Mouse (Mus musculus) MEL (cell line): ENCODE measurements around the gene Camk1d. TPM values are rescaled to one million over a fixed set of nuclear protein-coding genes. Genes with fewer than 3 reads are reported as not detected.

ENCODE experiments used
- DNase-seq: peaks from one replicate; pipeline ENCODE4 v3.0.0; 2011; ENCODE audit warnings: low read depth, low spot score
- H3K27ac ChIP-seq: 2 replicates; pipeline ENCODE4 v1.5.1; 2012; ENCODE audit warnings: low read depth, mild to moderate bottlenecking, control low read depth, low read length, moderate library complexity; ENCODE audit not compliant: control insufficient read depth
- H3K27me3 ChIP-seq, 2 experiments: fragments of 150-350 bp in 1 of 2; sonication (generic) in 1 of 2; 2 replicates each; pipeline ENCODE4 v1.6.1; 2012; ENCODE audit warnings: low read length in 2 of 2, mild to moderate bottlenecking in 2 of 2, improper control_type of control experiment in 1 of 2, moderate library complexity in 1 of 2; ENCODE audit not compliant: insufficient read depth in 2 of 2, control insufficient read depth in 1 of 2
- H3K36me3 ChIP-seq, 2 experiments: 2 replicates each; pipeline ENCODE4 v1.6.1; 2012 to 2014; ENCODE audit warnings: low read length in 2 of 2, improper control_type of control experiment in 1 of 2, inconsistent platforms in 1 of 2, mild to moderate bottlenecking in 1 of 2; ENCODE audit not compliant: insufficient read depth in 2 of 2, control insufficient read depth in 1 of 2
- H3K4me1 ChIP-seq, 2 experiments: fragments of 150-350 bp in 1 of 2; sonication (generic) in 1 of 2; 2 replicates each; pipeline ENCODE4 v1.6.1; 2012; ENCODE audit warnings: low read length in 2 of 2, improper control_type of control experiment in 1 of 2, mild to moderate bottlenecking in 1 of 2; ENCODE audit not compliant: insufficient read depth in 2 of 2, control insufficient read depth in 1 of 2
- H3K4me3 ChIP-seq, 2 experiments: fragments of 150-350 bp in 1 of 2; sonication (generic) in 1 of 2; 2 replicates each; pipeline ENCODE4 v1.5.1; 2012; ENCODE audit warnings: low read depth in 2 of 2, low read length in 2 of 2, mild to moderate bottlenecking in 2 of 2, moderate library complexity in 2 of 2, control low read depth in 1 of 2, improper control_type of control experiment in 1 of 2; ENCODE audit not compliant: control insufficient read depth in 1 of 2, insufficient read depth in 1 of 2
- H3K79me2 ChIP-seq: 2 replicates; pipeline ENCODE4 v1.6.1; 2012; ENCODE audit warnings: mild to moderate bottlenecking, low read length, moderate library complexity; ENCODE audit not compliant: control insufficient read depth, poor library complexity, insufficient read depth
- H3K9ac ChIP-seq: 2 replicates; pipeline ENCODE4 v1.6.1; 2012; ENCODE audit warnings: low read depth, mild to moderate bottlenecking, control low read depth, low read length, moderate library complexity; ENCODE audit not compliant: control insufficient read depth, poor library complexity, severe bottlenecking
- H3K9me3 ChIP-seq: fragments of 150-350 bp; sonication (generic); replicated peaks from 2 replicates; pipeline ENCODE4 v1.6.1; 2012; ENCODE audit warnings: mild to moderate bottlenecking, low read length, improper control_type of control experiment, moderate library complexity; ENCODE audit not compliant: insufficient read depth
- CHD1 ChIP-seq: IDR thresholded peaks from 2 replicates; pipeline ENCODE4 v1.6.1; 2012; ENCODE audit warnings: low read depth, mild to moderate bottlenecking, inconsistent platforms, low read length, improper control_type of control experiment
- CTCF ChIP-seq, 3 experiments: IDR thresholded peaks in 2 of 3; conservative IDR thresholded peaks in 1 of 3; 2 replicates each; pipeline ENCODE4 v1.5.1; 2011 to 2012; ENCODE audit warnings: low read length in 3 of 3, low read depth in 2 of 3, mild to moderate bottlenecking in 2 of 3, improper control_type of control experiment in 1 of 3, inconsistent platforms in 1 of 3, mixed read lengths in 1 of 3, moderate library complexity in 1 of 3; ENCODE audit not compliant: control insufficient read depth in 1 of 3, insufficient read depth in 1 of 3, poor library complexity in 1 of 3, severe bottlenecking in 1 of 3
- EP300 ChIP-seq, 2 experiments: IDR thresholded peaks; 2 replicates each; pipeline ENCODE4 v1.6.1; 2011; ENCODE audit warnings: improper control_type of control experiment in 2 of 2, low read length in 2 of 2, low read depth in 1 of 2, mild to moderate bottlenecking in 1 of 2
- HCFC1 ChIP-seq: IDR thresholded peaks from 2 replicates; pipeline ENCODE4 v1.6.1; 2012; ENCODE audit warnings: low read depth, mild to moderate bottlenecking, inconsistent platforms, low read length, improper control_type of control experiment, moderate library complexity
- KAT2A ChIP-seq: conservative IDR thresholded peaks from 2 replicates; pipeline ENCODE4 v1.6.1; 2012; ENCODE audit warnings: low read depth, low read length, improper control_type of control experiment, inconsistent platforms
- MAFK ChIP-seq: IDR thresholded peaks from 2 replicates; pipeline ENCODE4 v1.6.1; 2011; ENCODE audit warnings: low read depth, mild to moderate bottlenecking, low read length, improper control_type of control experiment, borderline replicate concordance
- MAX ChIP-seq: IDR thresholded peaks from 2 replicates; pipeline ENCODE4 v1.6.1; 2011; ENCODE audit warnings: low read length, improper control_type of control experiment
- MAZ ChIP-seq: IDR thresholded peaks from 2 replicates; pipeline ENCODE4 v1.6.1; 2012; ENCODE audit warnings: low read depth, mild to moderate bottlenecking, inconsistent platforms, low read length, improper control_type of control experiment
- MEF2A ChIP-seq: IDR thresholded peaks from 2 replicates; pipeline ENCODE4 v1.6.1; 2014; ENCODE audit warnings: low read depth, mild to moderate bottlenecking, inconsistent platforms, low read length, improper control_type of control experiment; ENCODE audit not compliant: poor library complexity, insufficient replicate concordance, severe bottlenecking; ENCODE audit errors: extremely low read depth
- NRF1 ChIP-seq: IDR thresholded peaks from 2 replicates; pipeline ENCODE4 v1.6.1; 2014; ENCODE audit warnings: low read depth, mild to moderate bottlenecking, inconsistent platforms, low read length, improper control_type of control experiment, moderate library complexity; ENCODE audit not compliant: poor library complexity, insufficient read depth, severe bottlenecking
- POLR2AphosphoS2 ChIP-seq: IDR thresholded peaks from 2 replicates; pipeline ENCODE4 v1.6.1; 2011; ENCODE audit warnings: low read length, improper control_type of control experiment
- SMC3 ChIP-seq: IDR thresholded peaks from 2 replicates; pipeline ENCODE4 v1.6.1; 2011; ENCODE audit warnings: low read depth, low read length, improper control_type of control experiment
- TCF12 ChIP-seq: IDR thresholded peaks from 2 replicates; pipeline ENCODE4 v1.6.1; 2014; ENCODE audit warnings: low read depth, mild to moderate bottlenecking, inconsistent platforms, low read length, improper control_type of control experiment, moderate library complexity
- UBTF ChIP-seq: IDR thresholded peaks from 2 replicates; pipeline ENCODE4 v1.6.1; 2012; ENCODE audit warnings: low read depth, mild to moderate bottlenecking, inconsistent platforms, low read length, improper control_type of control experiment, moderate library complexity, borderline replicate concordance; ENCODE audit not compliant: insufficient read depth
- USF1 ChIP-seq: IDR thresholded peaks from 2 replicates; pipeline ENCODE4 v1.6.1; 2014; ENCODE audit warnings: low read depth, mild to moderate bottlenecking, inconsistent platforms, low read length, improper control_type of control experiment, moderate library complexity
- USF2 ChIP-seq, 2 experiments: IDR thresholded peaks; 2 replicates each; pipeline ENCODE4 v1.6.1; 2011 to 2012; ENCODE audit warnings: improper control_type of control experiment in 2 of 2, low read length in 2 of 2, borderline replicate concordance in 1 of 2, inconsistent platforms in 1 of 2, low read depth in 1 of 2, mild to moderate bottlenecking in 1 of 2; ENCODE audit not compliant: insufficient read depth in 1 of 2
- ZC3H11A ChIP-seq: IDR thresholded peaks from 2 replicates; pipeline ENCODE4 v1.6.1; 2012; ENCODE audit warnings: low read depth, mild to moderate bottlenecking, inconsistent platforms, low read length, improper control_type of control experiment
- polyA plus RNA-seq, 2 experiments: library from polyadenylated mRNA; stranded (reverse) in 1 of 2; unstranded in 1 of 2; fragments of >175 nt in 1 of 2; fragments of >200 nt in 1 of 2; gene quantifications; 2 replicates each; pipeline versions ENCODE4 v1.2.1 to v1.2.4; 2012; ENCODE audit warnings: low replicate concordance in 2 of 2, low read depth in 1 of 2; ENCODE audit not compliant: insufficient read length in 2 of 2, insufficient read depth in 1 of 2, missing spikeins in 1 of 2
- total RNA-seq: library from RNA; depleted of rRNA; stranded (reverse); fragments of 300-350 nt; gene quantifications from 2 replicates; pipeline ENCODE4 v1.2.3, GENCODE M21; 2012

The Camk1d gene
- total and polyA plus RNA-seq, 3 experiments, result 2.9 to 4.4 TPM; not detected in 1

DNA sequence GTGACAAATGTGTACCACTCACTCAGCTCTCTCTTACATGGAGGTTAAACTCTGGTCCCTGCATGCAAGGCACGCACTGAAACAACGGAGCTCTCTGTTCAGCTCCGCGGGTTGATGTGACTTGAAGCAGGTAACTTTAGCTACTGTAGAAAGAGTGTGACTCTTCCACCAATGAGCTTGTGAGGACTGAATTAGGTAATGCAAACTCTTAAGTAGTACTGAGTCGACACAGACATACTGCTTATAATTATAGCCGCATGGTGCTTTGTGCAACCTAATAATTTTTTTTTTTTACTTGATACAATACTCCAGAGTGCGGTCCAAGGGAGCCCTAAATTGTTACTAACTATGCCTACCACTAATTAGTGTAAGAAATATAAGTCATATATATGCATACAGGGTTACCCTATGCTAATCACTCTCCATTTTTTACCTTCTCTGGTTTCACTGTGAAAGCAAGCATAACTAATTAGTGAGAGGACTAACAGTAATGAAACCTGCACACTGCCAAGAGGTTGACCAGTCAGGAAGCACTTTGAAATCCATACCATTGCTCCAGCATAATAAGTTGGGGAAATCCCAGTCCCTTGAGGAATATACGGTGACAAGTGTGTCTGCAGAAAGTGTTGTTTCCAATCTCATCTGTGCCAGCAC, 125.9 kb downstream of the Camk1d start:
- no peak for TF ChIP-seq TCF12
- TF ChIP-seq USF2 (IDR thresholded peaks at IDR 0.05; ENCODE audit: borderline replicate concordance in 1 of 2, insufficient read depth in 1 of 2, low read depth in 1 of 2, low read length in 2 of 2), result no peak
- TF ChIP-seq HCFC1, result no peak
- TF ChIP-seq CHD1, result no peak
- Histone ChIP-seq H3K36me3 (no peaks in the 10 kb centered on the region; a peak in 1 of 4 replicates), H3K4me3 (no peak overlapping the region), H3K79me2 (peaks cover 2% of the 10 kb centered on the region; the same call in 1 of the 2 replicates), H3K4me1 (no peaks in the 10 kb centered on the region; a peak in 1 of 4 replicates), H3K9ac (no peak overlapping the region), H3K27me3 (no peaks in the 10 kb centered on the region), H3K9me3 (no peaks in the 10 kb centered on the region), H3K27ac (no peak overlapping the region)
- no peak for DNase-seq

DNA sequence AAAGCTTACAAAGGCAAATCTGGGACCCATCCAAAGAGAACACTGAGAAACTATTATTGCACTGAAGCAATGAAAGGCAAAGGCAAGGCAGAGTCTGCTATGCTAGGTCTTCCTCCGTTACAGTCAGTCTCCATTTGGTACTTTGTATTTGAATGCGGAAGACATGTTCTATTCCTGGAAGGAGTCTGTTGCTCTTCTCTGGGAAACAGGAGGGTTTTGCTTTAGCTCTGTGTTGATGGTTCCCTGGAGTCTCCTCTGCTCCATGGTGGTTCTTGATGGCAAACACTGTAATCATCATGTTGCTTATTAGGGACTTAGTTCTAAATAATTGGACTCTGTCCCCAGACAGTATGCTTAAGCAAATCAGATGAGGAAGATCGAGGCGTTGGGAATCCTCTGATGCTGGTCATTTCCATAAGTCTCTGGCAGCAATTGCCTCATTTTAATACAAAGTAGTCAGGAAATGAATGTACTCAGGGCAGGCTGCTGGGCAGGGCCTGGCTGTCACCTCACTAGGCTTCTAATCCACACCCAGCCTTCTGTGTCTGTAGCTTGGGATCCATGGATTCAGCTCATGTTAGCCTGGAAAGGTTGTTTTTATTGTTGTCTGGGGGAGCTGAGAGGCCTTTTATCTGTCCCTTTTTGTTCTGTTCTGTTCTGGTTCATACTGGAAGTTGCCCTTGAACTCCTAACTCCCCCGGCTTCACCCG, 129.8 kb downstream of the Camk1d start:
- no peak overlapping the region for H3K9ac ChIP-seq
- no peaks in the 10 kb centered on the region for H3K36me3 ChIP-seq
- H3K27ac ChIP-seq, result no peak overlapping the region
- no peaks in the 10 kb centered on the region for H3K27me3 ChIP-seq
- no peaks in the 10 kb centered on the region for H3K9me3 ChIP-seq
- H3K79me2 ChIP-seq, result peaks cover 2% of the 10 kb centered on the region; the same call in 1 of the 2 replicates
- TF ChIP-seq MEF2A, result no peak
- TF ChIP-seq USF2 (IDR thresholded peaks at IDR 0.05; ENCODE audit: borderline replicate concordance in 1 of 2, insufficient read depth in 1 of 2, low read depth in 1 of 2, low read length in 2 of 2), result no peak
- no peak for TF ChIP-seq SMC3
- no peak for TF ChIP-seq CTCF (IDR thresholded peaks at IDR 0.05 in 2 of 3, conservative IDR thresholded peaks at IDR 0.05 in 1 of 3; ENCODE audit: control insufficient read depth in 1 of 3, insufficient read depth in 1 of 3, low read depth in 2 of 3, low read length in 3 of 3, poor library complexity in 1 of 3, severe bottlenecking in 1 of 3)
- TF ChIP-seq MAZ, result no peak
- TF ChIP-seq NRF1, result no peak
- no peak for TF ChIP-seq MAX
- no peak for TF ChIP-seq USF1
- no peak for TF ChIP-seq EP300 (IDR thresholded peaks at IDR 0.05; ENCODE audit: low read depth in 1 of 2, low read length in 2 of 2)
- TF ChIP-seq MAFK, result no peak
- no peak for TF ChIP-seq POLR2AphosphoS2
- no peak for TF ChIP-seq ZC3H11A
- no peak for TF ChIP-seq KAT2A
- no peak for TF ChIP-seq UBTF
- TF ChIP-seq, all 39 proteins: peak for 0
- Histone ChIP-seq H3K4me3 (no peak overlapping the region), H3K4me1 (0 out of 4 replicates have a peak, but pooled peaks cover 0 to 1% of the 10 kb centered on the region in 2 experiments)
- no peak for DNase-seq
